Mouse (Mus musculus) forebrain, embryonic 16.5 days (tissue): Measurements from ENCODE around the gene Fto. TPM values are rescaled to one million over a fixed set of nuclear protein-coding genes. Genes with fewer than 3 reads are reported as not detected.

Experiments
- ATAC-seq: fragments of 200-750 bp; cut with Nextera tagmentation; 2 replicates; pipeline ENCODE4 v1.8.0; 2017; ENCODE audit warnings: mild to moderate bottlenecking, moderate library complexity
- H3K27ac ChIP-seq: fragments of 300-500 bp; sonication (generic); 2 replicates; pipeline ENCODE4 v1.5.1; 2014; ENCODE audit warnings: low read length, control low read depth
- H3K27me3 ChIP-seq: fragments of 300-500 bp; sonication (generic); replicated peaks from 2 replicates; pipeline ENCODE4 v1.6.1; 2014; ENCODE audit warnings: low read length; ENCODE audit not compliant: control insufficient read depth, insufficient read depth
- H3K36me3 ChIP-seq: fragments of 300-500 bp; sonication (generic); 2 replicates; pipeline ENCODE4 v1.6.1; 2014; ENCODE audit not compliant: control insufficient read depth, insufficient read depth
- H3K4me1 ChIP-seq: fragments of 300-500 bp; sonication (generic); replicated peaks from 2 replicates; pipeline ENCODE4 v1.6.1; 2014; ENCODE audit warnings: low read length; ENCODE audit not compliant: control insufficient read depth, insufficient read depth
- H3K4me2 ChIP-seq: fragments of 300-500 bp; sonication (generic); 2 replicates; pipeline ENCODE4 v1.6.1; 2014; ENCODE audit warnings: mild to moderate bottlenecking, low read length, control low read depth
- H3K4me3 ChIP-seq: fragments of 300-500 bp; sonication (generic); replicated peaks from 2 replicates; pipeline ENCODE4 v1.5.1; 2014; ENCODE audit warnings: mild to moderate bottlenecking, low read length, control low read depth
- H3K9ac ChIP-seq: fragments of 300-500 bp; sonication (generic); replicated peaks from 2 replicates; pipeline ENCODE4 v1.6.1; 2014; ENCODE audit warnings: low read depth, low read length, control low read depth
- H3K9me3 ChIP-seq: fragments of 300-500 bp; sonication (generic); 2 replicates; pipeline ENCODE4 v1.6.1; 2016; ENCODE audit warnings: low read length; ENCODE audit not compliant: control insufficient read depth
- WGBS: fragments of 180-500 bp; shearing (Covaris S2); extraction: QIAGEN DNeasy Blood & Tissue Kit; methylation state at CpG from one replicate; pipeline ENCODE4 v1.1.7; 2014; 5-methylcytosine and 5-hydroxymethylcytosine counted together
- polyA plus RNA-seq: library from polyadenylated mRNA; unstranded; fragments of >200 nt; fragmentation: Nextera tagmentation; extraction: Ambion mirVana; gene quantifications from 2 replicates; pipeline ENCODE4 v1.2.1, GENCODE M21; 2015

The Fto gene
- polyA plus RNA-seq, 1 experiment from 2014 or later = 132 TPM

DNA sequence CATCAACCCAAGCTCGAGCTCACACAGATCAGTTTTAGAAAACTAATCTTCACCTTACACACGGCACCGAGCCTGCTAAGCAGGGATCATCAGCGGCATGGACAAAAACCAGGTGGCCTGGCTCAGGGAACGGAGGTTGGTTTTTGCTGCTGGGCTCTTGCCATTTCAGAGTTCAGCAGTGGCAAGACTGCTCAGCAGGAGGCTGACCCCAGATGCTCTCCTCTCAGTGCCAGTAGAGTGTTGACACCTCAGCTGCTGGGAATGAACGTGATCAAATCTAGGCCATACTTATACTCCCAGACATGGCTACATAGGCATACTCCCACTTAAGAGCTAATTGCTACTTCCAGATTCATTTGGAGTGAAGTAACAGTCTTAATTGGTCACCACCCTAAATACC is 245.1 kb downstream of the Fto start:
- ATAC-seq = no peak
- Histone ChIP-seq H3K27me3 (no peaks in the 10 kb centered on the region), H3K4me2 (no peak overlapping the region), H3K27ac (no peak overlapping the region), H3K9me3 (no peaks in the 10 kb centered on the region), H3K4me3 (no peak overlapping the region), H3K36me3 (no peaks in the 10 kb centered on the region), H3K4me1 (peaks cover 17% of the 10 kb centered on the region), H3K9ac (no peak overlapping the region)
- WGBS = 77% methylated on average over 6 of the region's 6 CpGs

GRCm38 (mm10) chr8:91560017-91560591 is 246.8 kb downstream of the Fto start:
- Histone ChIP-seq H3K9ac (no peak overlapping the region), H3K4me1 (peaks cover 15% of the 10 kb centered on the region), H3K27ac (no peak overlapping the region), H3K36me3 (no peaks in the 10 kb centered on the region), H3K27me3 (no peaks in the 10 kb centered on the region), H3K9me3 (no peaks in the 10 kb centered on the region), H3K4me3 (no peak overlapping the region), H3K4me2 (no peak overlapping the region)
- 76% methylated on average over 6 of the region's 6 CpGs for WGBS
- no peak for ATAC-seq

DNA sequence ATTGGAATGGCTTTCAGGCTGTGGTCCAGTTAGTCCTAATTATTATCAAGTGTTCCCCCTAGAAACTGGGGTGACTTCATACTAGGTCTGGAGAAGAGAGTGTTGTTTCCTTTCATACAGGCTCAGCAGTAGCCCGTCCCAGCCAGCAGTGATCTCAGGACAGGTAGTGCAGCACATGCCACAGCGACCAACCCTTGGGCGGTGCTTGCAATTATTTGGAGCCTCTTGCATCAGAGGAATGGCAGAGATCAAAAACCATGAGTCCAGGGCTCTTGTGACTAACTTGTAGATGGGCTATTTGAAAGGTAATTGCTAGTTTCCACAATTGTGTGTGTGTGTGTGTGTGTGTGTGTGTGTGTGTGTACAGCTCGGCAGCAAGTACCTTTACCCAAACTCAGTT is 247.9 kb downstream of the Fto start:
- H3K4me1 ChIP-seq = peaks cover 22% of the 10 kb centered on the region
- H3K27ac ChIP-seq = no peak overlapping the region
- WGBS = 83% methylated on average over 4 of the region's 4 CpGs
- H3K9ac ChIP-seq = no peak overlapping the region
- no peaks in the 10 kb centered on the region for H3K9me3 ChIP-seq
- no peak for ATAC-seq
- H3K27me3 ChIP-seq = no peaks in the 10 kb centered on the region
- no peak overlapping the region for H3K4me2 ChIP-seq
- no peaks in the 10 kb centered on the region for H3K36me3 ChIP-seq
- H3K4me3 ChIP-seq = no peak overlapping the region

- H3K36me3 ChIP-seq = no peaks in the 10 kb centered on the region
- no peak for ATAC-seq
- H3K4me2 ChIP-seq = no peak overlapping the region
- no peak overlapping the region for H3K4me3 ChIP-seq
- H3K27ac ChIP-seq = no peak overlapping the region
- H3K9ac ChIP-seq = no peak overlapping the region
- WGBS = 68% methylated on average over 7 of the region's 7 CpGs
- H3K4me1 ChIP-seq = peaks cover 29% of the 10 kb centered on the region
- no peaks in the 10 kb centered on the region for H3K27me3 ChIP-seq
- H3K9me3 ChIP-seq = no peaks in the 10 kb centered on the region
Measured at GRCm38 (mm10) chr8:91562600-91562999, 249.3 kb downstream of the Fto start.

- H3K27me3 ChIP-seq = no peaks in the 10 kb centered on the region
- no peaks in the 10 kb centered on the region for H3K9me3 ChIP-seq
- H3K36me3 ChIP-seq = no peaks in the 10 kb centered on the region
- no peak overlapping the region for H3K27ac ChIP-seq
- no peak overlapping the region for H3K4me2 ChIP-seq
- no peak overlapping the region for H3K9ac ChIP-seq
- 45% methylated on average over 3 of the region's 3 CpGs for WGBS
- H3K4me1 ChIP-seq = peaks cover 27% of the 10 kb centered on the region
- no peak overlapping the region for H3K4me3 ChIP-seq
- peak; percentile 70; the same call in 1 of the 2 replicates for ATAC-seq
Measured at GRCm38 (mm10) chr8:91563326-91563725, 250.0 kb downstream of the Fto start.

- no peak overlapping the region for H3K4me3 ChIP-seq
- no peak overlapping the region for H3K9ac ChIP-seq
- H3K36me3 ChIP-seq = no peaks in the 10 kb centered on the region
- H3K9me3 ChIP-seq = no peaks in the 10 kb centered on the region
- peaks cover 26% of the 10 kb centered on the region for H3K4me1 ChIP-seq
- 37% methylated on average over 12 of the region's 12 CpGs for WGBS
- peak overlapping the region; percentile 6; the same call in 1 of the 2 replicates for H3K27ac ChIP-seq
- no peak overlapping the region for H3K4me2 ChIP-seq
- no peaks in the 10 kb centered on the region for H3K27me3 ChIP-seq
- ATAC-seq = no peak; the same call in 1 of the 2 replicates
Measured at GRCm38 (mm10) chr8:91565869-91566502, 252.7 kb downstream of the Fto start.

GRCm38 (mm10) chr8:91566503-91566869 is 253.2 kb downstream of the Fto start:
- H3K9ac ChIP-seq = no peak overlapping the region
- 24% methylated on average over 2 of the region's 2 CpGs for WGBS
- H3K4me2 ChIP-seq = no peak overlapping the region
- H3K27me3 ChIP-seq = no peaks in the 10 kb centered on the region
- H3K36me3 ChIP-seq = no peaks in the 10 kb centered on the region
- H3K27ac ChIP-seq = peak overlapping the region; percentile 6; the same call in 1 of the 2 replicates
- ATAC-seq = no peak; the same call in 1 of the 2 replicates
- H3K4me3 ChIP-seq = no peak overlapping the region
- H3K9me3 ChIP-seq = no peaks in the 10 kb centered on the region
- H3K4me1 ChIP-seq = peaks cover 26% of the 10 kb centered on the region

DNA sequence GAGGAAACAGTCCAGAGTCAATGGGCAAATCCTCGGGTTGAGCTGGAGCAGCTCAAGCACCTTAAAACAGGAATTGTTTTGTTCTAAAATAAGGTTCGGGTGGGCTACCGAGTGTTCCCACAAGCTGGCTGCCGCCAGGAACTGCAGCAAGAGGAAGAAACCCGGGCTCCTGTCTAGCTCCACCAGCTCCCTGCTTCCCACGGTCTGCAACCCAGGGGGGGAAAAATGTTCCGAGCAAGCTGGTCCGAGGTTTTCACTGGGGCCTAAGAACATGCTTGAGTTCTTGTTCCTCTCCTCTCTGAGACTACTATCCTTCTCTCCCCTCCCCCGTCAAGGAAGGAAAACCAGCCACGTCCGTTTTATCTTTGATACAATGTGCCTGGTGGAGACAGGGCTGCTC is 256.5 kb downstream of the Fto start:
- no peak overlapping the region for H3K4me3 ChIP-seq
- no peaks in the 10 kb centered on the region for H3K36me3 ChIP-seq
- peaks cover 25% of the 10 kb centered on the region for H3K4me1 ChIP-seq
- no peak overlapping the region for H3K27ac ChIP-seq
- H3K9me3 ChIP-seq = no peaks in the 10 kb centered on the region
- 27% methylated on average over 11 of the region's 11 CpGs for WGBS
- no peak for ATAC-seq
- no peaks in the 10 kb centered on the region for H3K27me3 ChIP-seq
- no peak overlapping the region for H3K4me2 ChIP-seq
- no peak overlapping the region for H3K9ac ChIP-seq

DNA sequence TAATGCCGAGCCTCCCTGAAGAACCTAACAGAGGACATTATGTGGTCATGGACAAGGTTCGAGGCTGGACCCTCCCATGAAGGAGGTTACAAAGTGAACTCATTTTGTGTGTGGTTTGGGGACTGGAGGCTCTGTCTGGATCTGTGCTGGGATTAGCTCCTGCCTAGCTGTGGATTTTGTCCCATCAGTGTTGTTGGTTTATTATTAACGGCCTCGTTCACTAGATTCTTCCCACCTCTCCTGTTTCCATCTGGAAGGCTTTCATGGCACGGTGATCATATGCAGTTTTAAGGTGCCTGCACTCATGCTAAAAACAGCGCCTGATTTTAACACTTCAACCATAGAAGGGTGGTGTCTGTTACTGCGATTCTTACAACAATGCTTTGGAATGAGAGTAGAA is 257.5 kb downstream of the Fto start:
- ATAC-seq = no peak
- no peaks in the 10 kb centered on the region for H3K27me3 ChIP-seq
- H3K4me1 ChIP-seq = peaks cover 22% of the 10 kb centered on the region
- H3K27ac ChIP-seq = no peak overlapping the region
- no peak overlapping the region for H3K4me3 ChIP-seq
- no peaks in the 10 kb centered on the region for H3K36me3 ChIP-seq
- H3K4me2 ChIP-seq = no peak overlapping the region
- no peak overlapping the region for H3K9ac ChIP-seq
- no peaks in the 10 kb centered on the region for H3K9me3 ChIP-seq
- 63% methylated on average over 7 of the region's 7 CpGs for WGBS
